Mouse (Mus musculus) cerebellum, adult 9-10 months (tissue): ENCODE measurements around the gene Ush2a.

ENCODE experiments used
- DNase-seq: peaks from one replicate; pipeline ENCODE4 v3.0.0; 2022

Gene Ush2a

GRCm38 (mm10) chr1:188910656-188911055 is 648.8 kb downstream of the Ush2a start:
- DNase-seq: no peak

- no peak for DNase-seq
Measured at GRCm38 (mm10) chr1:188919946-188920345, 658.1 kb downstream of the Ush2a start.

DNA sequence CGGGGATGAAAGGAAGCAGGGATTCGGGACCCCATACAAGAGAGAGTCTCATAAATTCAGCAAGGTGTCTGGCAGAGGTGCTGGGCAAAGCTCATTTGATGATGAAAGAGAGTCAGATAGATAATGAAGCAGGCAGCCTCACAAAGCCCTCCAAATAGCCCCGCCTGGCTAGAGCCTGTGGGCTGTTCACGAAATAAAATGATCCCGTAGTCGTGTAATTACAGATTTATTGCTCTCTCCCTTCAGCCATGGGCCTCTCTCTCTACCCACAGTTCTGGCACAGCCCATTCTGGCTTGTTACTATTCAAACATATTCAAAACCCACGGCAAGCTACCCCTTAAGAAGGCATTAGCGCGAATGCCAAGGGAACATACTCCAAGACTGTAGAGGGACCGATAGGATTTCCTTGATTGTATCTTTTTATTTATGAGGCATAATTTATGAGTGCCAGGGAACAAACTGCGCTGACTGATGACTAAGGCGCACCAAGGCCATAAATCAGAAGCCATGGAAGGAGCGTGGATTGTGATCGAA is 675.5 kb downstream of the Ush2a start:
- no peak for DNase-seq

DNA sequence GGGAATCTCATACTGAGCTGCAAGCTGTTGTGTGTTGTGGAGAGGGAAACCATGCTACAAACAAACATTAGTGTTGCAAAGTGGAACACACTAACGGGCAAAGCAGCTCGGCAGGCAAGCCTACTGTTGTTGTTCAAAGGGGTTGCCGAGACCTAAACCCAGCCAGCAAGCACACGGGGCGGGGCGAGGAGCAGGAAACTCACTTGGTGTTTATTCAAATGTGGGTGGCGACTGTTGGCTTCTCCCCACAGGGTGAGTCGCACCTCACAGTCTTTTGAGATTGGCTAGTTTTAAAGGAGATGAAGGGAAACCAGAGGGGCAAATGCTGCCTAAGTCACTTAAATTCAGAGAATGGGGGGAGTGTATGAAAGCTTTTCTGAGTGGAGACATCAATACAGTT is 683.5 kb downstream of the Ush2a start:
- no peak for DNase-seq

DNA sequence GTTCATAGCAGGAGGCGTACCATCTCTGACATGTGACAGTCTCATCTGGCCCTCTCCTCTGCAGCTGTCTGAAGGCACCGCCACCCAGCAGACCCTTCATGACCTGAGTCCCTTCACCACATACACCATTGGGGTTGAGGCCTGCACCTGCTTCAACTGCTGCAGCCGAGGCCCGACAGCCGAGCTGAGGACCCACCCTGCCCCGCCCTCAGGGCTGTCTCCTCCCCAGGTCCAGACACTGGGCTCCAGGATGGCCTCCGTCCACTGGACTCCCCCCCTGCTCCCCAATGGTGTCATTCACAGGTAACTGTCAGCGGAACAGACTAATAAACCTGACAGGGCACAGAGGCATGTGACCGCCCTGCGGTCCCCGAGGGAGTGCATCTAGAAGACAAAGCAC is 685.0 kb downstream of the Ush2a start:
- DNase-seq: no peak

DNA sequence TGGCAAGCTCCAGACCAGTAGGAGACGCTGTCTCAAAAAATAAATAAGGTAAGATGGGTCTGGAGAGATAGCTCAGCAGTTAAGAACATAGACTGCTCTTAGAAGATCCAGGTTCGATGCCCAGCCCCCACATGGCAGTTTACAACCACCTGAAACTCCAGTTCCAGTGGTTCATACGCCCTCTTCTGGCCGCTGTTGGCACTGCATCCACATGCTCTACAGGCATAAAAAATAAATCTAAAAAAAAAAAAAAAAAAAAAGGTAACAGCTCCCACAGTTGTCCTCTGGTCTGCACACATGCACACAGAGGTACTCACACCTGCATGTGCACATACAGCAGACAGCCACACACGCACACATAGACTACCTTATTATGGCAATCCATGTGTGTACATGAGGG is 686.0 kb downstream of the Ush2a start:
- DNase-seq: no peak

GRCm38 (mm10) chr1:188948276-188948675 is 686.5 kb downstream of the Ush2a start:
- DNase-seq: no peak

GRCm38 (mm10) chr1:188951091-188951490 is 689.3 kb downstream of the Ush2a start:
- no peak for DNase-seq

DNA sequence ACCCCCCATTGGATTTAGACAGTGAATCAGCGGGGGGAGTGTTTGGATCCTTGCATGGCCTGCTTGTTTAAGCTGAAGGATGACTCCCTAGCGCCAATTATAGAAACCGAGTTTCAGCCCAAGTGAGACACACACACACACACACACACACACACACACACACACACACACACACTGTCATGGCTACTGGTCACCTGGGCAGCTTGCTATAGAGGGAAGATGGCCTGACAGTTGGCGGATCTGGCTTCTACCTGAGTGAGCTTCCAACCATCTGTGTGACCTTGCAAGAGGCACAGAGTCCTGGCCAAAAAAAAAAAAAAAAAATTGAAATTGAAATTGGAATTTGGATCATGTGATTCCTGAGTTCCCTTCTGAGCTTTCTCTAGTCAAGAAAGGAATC is 690.7 kb downstream of the Ush2a start:
- peak; percentile 19 for DNase-seq

- no peak for DNase-seq
Measured at GRCm38 (mm10) chr1:188973078-188973477, 711.3 kb downstream of the Ush2a start.

- DNase-seq: no peak
Measured at GRCm38 (mm10) chr1:188973926-188974325, 712.1 kb downstream of the Ush2a start.

GRCm38 (mm10) chr1:188980050-188980449 is 718.2 kb downstream of the Ush2a start:
- DNase-seq: peak; percentile 52

DNA sequence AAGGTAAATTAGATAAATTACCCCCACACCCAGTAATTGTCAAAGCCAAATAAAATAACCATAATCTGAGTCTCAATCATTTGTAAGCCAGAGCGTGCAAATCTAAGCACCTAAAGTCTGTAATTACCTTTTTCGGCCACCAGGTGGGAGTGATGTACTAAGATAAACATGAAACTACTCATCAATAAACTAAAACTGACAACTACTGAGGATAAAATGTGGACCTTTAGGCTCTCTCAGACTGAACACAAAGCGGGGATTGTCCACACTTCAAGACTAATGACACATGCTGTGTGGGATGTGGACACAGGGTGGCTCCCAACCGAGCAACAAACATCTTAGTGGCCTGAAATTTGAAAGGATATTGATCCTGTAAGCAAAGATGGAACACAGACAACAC is 731.4 kb downstream of the Ush2a start:
- peak; percentile 54 for DNase-seq

DNA sequence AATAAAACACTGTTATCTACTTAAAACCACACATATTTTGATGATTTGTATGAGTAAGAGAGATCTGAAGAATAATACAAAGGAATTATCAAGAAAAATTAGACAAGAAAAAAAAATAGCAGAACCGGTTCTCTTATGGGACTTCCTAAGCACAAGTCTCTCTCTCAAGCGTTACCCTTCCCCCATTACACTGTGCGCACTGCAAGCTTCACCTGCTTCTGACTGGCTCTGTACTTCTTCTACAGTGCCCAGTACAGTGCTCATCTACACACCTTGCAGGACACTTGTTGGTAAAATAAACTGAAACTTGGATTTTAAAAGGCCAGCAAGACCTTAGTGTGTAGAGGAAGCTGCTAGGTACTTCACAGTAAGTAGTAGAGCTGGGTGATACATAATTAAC is 736.1 kb downstream of the Ush2a start:
- no peak for DNase-seq

DNA sequence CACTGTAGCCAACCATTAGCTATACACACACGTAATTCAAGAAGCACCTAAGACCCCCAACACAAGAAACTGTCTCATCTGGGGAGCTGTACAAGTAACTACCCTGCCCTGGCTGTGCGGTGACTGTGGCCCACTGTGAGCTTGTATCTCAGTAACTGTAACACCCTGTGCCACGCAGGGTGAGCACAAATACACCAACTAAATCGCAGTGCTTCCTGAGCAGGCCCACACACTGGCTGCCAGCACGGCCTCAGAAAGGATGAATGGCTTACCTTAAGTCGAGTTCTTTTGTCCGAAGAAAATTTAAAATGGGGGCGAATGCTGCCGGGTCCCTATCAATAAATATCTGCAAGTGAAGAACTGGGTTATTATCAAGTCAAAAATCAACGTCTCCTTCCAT is 738.2 kb downstream of the Ush2a start:
- no peak for DNase-seq

- no peak for DNase-seq
Measured at GRCm38 (mm10) chr1:189001815-189002214, 740.0 kb downstream of the Ush2a start.

- no peak for DNase-seq
Measured at GRCm38 (mm10) chr1:189004774-189005173, 743.0 kb downstream of the Ush2a start.

DNA sequence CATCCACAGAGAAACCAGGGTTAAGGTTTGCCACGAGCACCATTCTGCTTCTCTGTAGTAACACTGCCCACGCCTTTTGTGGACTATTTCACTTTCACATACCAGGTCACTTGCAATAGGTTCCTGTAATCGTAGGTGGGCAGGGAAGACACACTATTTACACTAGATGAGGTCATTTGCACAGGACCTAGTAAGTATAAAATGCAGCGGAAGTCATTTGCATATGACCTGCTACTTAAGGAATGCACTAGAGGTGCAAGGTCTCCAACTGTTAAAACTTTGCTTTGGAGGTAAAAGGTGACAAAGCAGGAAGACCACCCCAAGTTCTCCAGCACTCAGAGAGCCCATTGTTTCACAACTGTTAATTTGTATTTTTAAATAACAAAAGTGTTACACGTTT is 744.4 kb downstream of the Ush2a start:
- DNase-seq: no peak

DNA sequence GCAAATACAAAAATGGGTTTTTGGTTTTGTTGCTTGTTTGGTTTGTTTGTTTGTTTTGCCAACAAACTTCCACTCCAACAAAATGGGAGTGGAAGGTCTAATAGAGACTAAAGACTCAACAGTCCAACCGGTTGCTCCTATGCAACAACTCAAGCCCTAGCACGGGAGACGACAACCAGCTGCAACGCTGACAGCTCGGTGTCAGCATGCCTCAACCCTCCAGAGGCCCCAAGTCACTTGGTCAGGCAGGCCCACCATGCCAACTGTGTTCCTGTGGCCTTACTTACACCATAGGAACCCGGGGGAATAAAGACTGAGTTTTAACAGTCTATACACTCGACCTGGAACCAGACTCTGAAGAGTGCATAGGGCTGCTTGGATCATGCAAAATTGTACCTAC is 745.0 kb downstream of the Ush2a start:
- DNase-seq: peak; percentile 26

- peak; percentile 96 for DNase-seq
Measured at GRCm38 (mm10) chr1:189007239-189007979, 745.6 kb downstream of the Ush2a start, which contains the start of gene Kctd3. Gene Kctd3 (minus strand): TSS chr1:189007841.

DNA sequence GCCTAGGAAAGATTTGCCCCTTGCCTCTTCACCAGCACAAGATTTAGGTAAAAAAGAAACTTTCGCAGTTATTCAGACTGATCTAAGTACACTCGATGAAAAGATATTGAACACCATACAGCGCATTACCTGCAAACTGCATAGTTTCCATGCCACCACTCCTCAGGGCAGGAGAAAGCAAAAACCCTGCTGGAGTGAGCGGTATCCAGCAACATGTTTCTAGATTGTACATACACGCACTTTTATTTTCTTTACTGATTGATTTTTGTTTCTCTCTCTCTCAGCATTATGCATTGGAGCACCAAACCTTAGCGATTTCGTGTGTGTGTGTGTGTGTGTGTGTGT is 746.1 kb downstream of the Ush2a start:
- DNase-seq: no peak

GRCm38 (mm10) chr1:189010671-189011070 is 748.8 kb downstream of the Ush2a start:
- DNase-seq: no peak

DNA sequence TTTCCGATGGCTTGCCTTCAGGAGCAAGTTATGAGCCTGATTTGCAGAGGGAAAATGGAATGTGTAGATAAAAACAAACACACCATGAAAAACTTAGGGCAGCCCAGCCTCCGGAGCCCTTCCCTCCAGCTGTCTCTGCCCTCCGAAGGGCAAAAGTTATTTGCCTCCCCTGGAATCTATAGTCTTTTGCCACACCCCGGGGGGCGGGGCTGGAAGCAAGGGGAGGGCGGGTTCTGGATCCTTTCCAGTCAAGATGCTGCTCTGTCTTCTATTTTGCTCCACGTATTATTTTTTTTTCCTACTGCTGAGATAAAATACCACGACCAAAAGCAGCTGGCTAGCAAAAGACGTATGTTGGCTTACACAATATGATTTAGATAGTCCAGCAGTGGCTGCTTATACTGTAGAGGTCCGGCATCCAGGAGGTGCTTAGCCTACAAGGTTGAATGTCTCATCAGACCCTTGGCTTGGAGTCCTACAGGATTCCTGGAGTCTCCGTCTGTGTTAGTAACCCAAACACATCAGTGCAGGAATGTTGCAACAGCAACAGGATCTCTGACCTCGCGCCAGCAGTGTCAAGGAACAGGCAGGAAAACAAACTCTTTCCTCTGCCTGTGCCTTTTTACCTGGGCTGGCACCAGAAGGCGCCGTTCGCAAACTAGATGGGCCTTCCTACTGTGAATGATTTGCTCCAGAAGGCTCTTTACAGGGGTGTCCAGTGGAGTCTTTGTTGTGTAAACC is 751.2 kb downstream of the Ush2a start:
- no peak for DNase-seq

GRCm38 (mm10) chr1:189013587-189013921 is 751.7 kb downstream of the Ush2a start:
- DNase-seq: no peak
